Mouse (Mus musculus): ENCODE data around the gene Btbd8.

Gene Btbd8

GRCm38 (mm10) chr5:107449620-107450019, 11.8 kb downstream of the Btbd8 start:
- no peak for DNase-seq (ENCODE audit: low read depth)

GRCm38 (mm10) chr5:107450299-107450698, 12.5 kb downstream of the Btbd8 start:
- DNase-seq (ENCODE audit: low read depth) = no peak

GRCm38 (mm10) chr5:107462147-107463076, 24.6 kb downstream of the Btbd8 start:
- DNase-seq (ENCODE audit: low read depth) = no peak

- DNase-seq (ENCODE audit: low read depth) = no peak
Measured at GRCm38 (mm10) chr5:107466501-107466900, 28.7 kb downstream of the Btbd8 start.

- no peak for DNase-seq (ENCODE audit: low read depth)
Measured at GRCm38 (mm10) chr5:107467098-107467497, 29.3 kb downstream of the Btbd8 start.

- DNase-seq (ENCODE audit: low read depth) = no peak
Measured at GRCm38 (mm10) chr5:107470600-107471329, 33.0 kb downstream of the Btbd8 start.

- DNase-seq (ENCODE audit: low read depth) = no peak
Measured at GRCm38 (mm10) chr5:107480194-107480593, 42.4 kb downstream of the Btbd8 start.

- no peak for DNase-seq (ENCODE audit: low read depth)
Measured at GRCm38 (mm10) chr5:107488996-107489395, 51.2 kb downstream of the Btbd8 start.

- DNase-seq (ENCODE audit: low read depth) = no peak
Measured at GRCm38 (mm10) chr5:107491036-107491435, 53.2 kb downstream of the Btbd8 start.

GRCm38 (mm10) chr5:107492471-107492870, 54.7 kb downstream of the Btbd8 start:
- no peak for DNase-seq (ENCODE audit: low read depth)

- no peak for DNase-seq (ENCODE audit: low read depth)
Measured at GRCm38 (mm10) chr5:107494759-107495158, 57.0 kb downstream of the Btbd8 start.

- DNase-seq (ENCODE audit: low read depth) = no peak
Measured at GRCm38 (mm10) chr5:107496047-107496446, 58.2 kb downstream of the Btbd8 start.

GRCm38 (mm10) chr5:107497519-107498501, 60.0 kb downstream of the Btbd8 start:
- no peak for DNase-seq (ENCODE audit: low read depth)

- no peak for DNase-seq (ENCODE audit: low read depth)
Measured at GRCm38 (mm10) chr5:107498806-107499310, 61.1 kb downstream of the Btbd8 start.

- no peak for DNase-seq (ENCODE audit: low read depth)
Measured at GRCm38 (mm10) chr5:107499891-107500535, 62.2 kb downstream of the Btbd8 start.

GRCm38 (mm10) chr5:107500741-107501140, 62.9 kb downstream of the Btbd8 start:
- DNase-seq (ENCODE audit: low read depth) = no peak

- DNase-seq (ENCODE audit: low read depth) = no peak
Measured at GRCm38 (mm10) chr5:107507321-107507720, 69.5 kb downstream of the Btbd8 start, which contains the start of gene Gm42669. Gene Gm42669 (plus strand): TSS chr5:107507621.

GRCm38 (mm10) chr5:107510503-107510902, 72.7 kb downstream of the Btbd8 start:
- DNase-seq (ENCODE audit: low read depth) = no peak

- DNase-seq (ENCODE audit: low read depth) = no peak
Measured at GRCm38 (mm10) chr5:107511326-107511725, 73.5 kb downstream of the Btbd8 start.

GRCm38 (mm10) chr5:107513583-107513982, 75.8 kb downstream of the Btbd8 start:
- peak; percentile 9 for DNase-seq (ENCODE audit: low read depth)

GRCm38 (mm10) chr5:107515453-107515852, 77.7 kb downstream of the Btbd8 start:
- no peak for DNase-seq (ENCODE audit: low read depth)
